Mouse (Mus musculus) adrenal gland, adult 10 weeks (tissue): Measurements from ENCODE around the gene Fhl2. TPM values are rescaled to one million over a fixed set of nuclear protein-coding genes. Genes with fewer than 3 reads are reported as not detected.

ENCODE experiments used
- polyA plus RNA-seq: library from polyadenylated mRNA; stranded (reverse); fragments of 350-450 nt; fragmentation: Illumina TruSeq; extraction: RNeasy Lipid Tissue Mini Kit (QIAGEN cat#74804); gene quantifications from one replicate; pipeline ENCODE4 v1.2.3, GENCODE M21; 2014; ENCODE audit warnings: low read depth, low replicate concordance

Gene Fhl2
- polyA plus RNA-seq: 10.4 TPM

GRCm38 (mm10) chr1:43196661-43197241 is at the start of gene Fhl2:
TSS of gene Fhl2 (minus strand) at chr1:43196984.

GRCm38 (mm10) chr1:43098031-43098984 is 98.5 kb downstream of the Fhl2 start, which contains the start of the genes Tgfbrap1 and AI597479:
TSS of gene Tgfbrap1 (minus strand) at chr1:43098637.
TSS of gene AI597479 (plus strand) at chr1:43098710.

Other genes starting within 250 kb of the Fhl2 start
- 1.9 TPM for gene Gpr45, start 244.1 kb downstream of the Fhl2 start, polyA plus RNA-seq
- gene Tgfbrap1, start 98.3 kb downstream of the Fhl2 start, polyA plus RNA-seq: 15.6 TPM
- 48.9 TPM for gene AI597479, start 98.3 kb downstream of the Fhl2 start, polyA plus RNA-seq
- gene Nck2, start 247.6 kb upstream of the Fhl2 start, polyA plus RNA-seq: 20.6 TPM